Mouse (Mus musculus): ENCODE data around the gene Gm3238. TPM values are rescaled to one million over a fixed set of nuclear protein-coding genes. Genes with fewer than 3 reads are reported as not detected.
"Not testable (repeated sequence)": the region's sequence is repeated elsewhere in the genome, so short reads cannot be mapped to it uniquely, and the experiment has no call there.

The Gm3238 gene
- total and polyA plus RNA-seq, 3 experiments, result not detected

GRCm38 (mm10) chr10:77788621-77789020, 17.5 kb upstream of the Gm3238 start:
- dilution Hi-C loops (cut with MboI; ENCODE audit: extremely low pct_ligation_motif_present, extremely low pct_unique_long_range_greater_than_20kb, low sequenced_read_pairs) (no loop called here), in situ Hi-C loops (cut with MboI; ENCODE audit: low pct_ligation_motif_present, low pct_unique_long_range_greater_than_20kb, low sequenced_read_pairs) (no loop called here)
- TF ChIP-seq CTCF (conservative IDR thresholded peaks at IDR 0.05 in 1 of 2, IDR thresholded peaks at IDR 0.05 in 1 of 2; ENCODE audit: low read depth in 2 of 2, low read length in 2 of 2) (no peak), SMC3 (IDR thresholded peaks at IDR 0.05; ENCODE audit: low read depth, low read length) (no peak)
- Histone ChIP-seq H3K79me2 (replicated peaks; ENCODE audit: control insufficient read depth, extremely low read depth, insufficient read depth, poor library complexity, severe bottlenecking) (no peaks in the 10 kb centered on the region), H3K4me1 (ENCODE audit: control insufficient read depth in 1 of 2, insufficient read depth in 2 of 2) (no peaks in the 10 kb centered on the region), H3K27ac (ENCODE audit: insufficient read depth, low read depth) (no peak overlapping the region), H3K36me3 (replicated peaks in 1 of 2; ENCODE audit: control insufficient read depth in 1 of 2, insufficient read depth in 1 of 2, low read length in 1 of 2) (no peaks in the 10 kb centered on the region), H3K9ac (ENCODE audit: insufficient read depth, low read depth) (no peak overlapping the region), H3K27me3 (replicated peaks) (peaks cover 22% of the 10 kb centered on the region), H3K9me3 (replicated peaks; ENCODE audit: low read length) (no peaks in the 10 kb centered on the region), H3K4me3 (replicated peaks in 1 of 3; ENCODE audit: low read depth in 2 of 3, low read length in 2 of 3, poor library complexity in 1 of 3) (no peak overlapping the region), H3K4me2 (ENCODE audit: insufficient read depth, low read depth, poor library complexity, severe bottlenecking) (no peak overlapping the region)
- no peak for DNase-seq (ENCODE audit: extremely low read depth)

- dilution Hi-C loops (cut with MboI; ENCODE audit: extremely low pct_ligation_motif_present, extremely low pct_unique_long_range_greater_than_20kb, low sequenced_read_pairs), result not testable (repeated sequence)
Measured at GRCm38 (mm10) chr10:77787876-77788275, 16.8 kb upstream of the Gm3238 start, which contains the start of gene Gm7137. Gene Gm7137, minus strand, starts transcription at chr10:77788200.

GRCm38 (mm10) chr10:77783396-77783795, 12.3 kb upstream of the Gm3238 start:
- in situ Hi-C loops (cut with MboI; ENCODE audit: low pct_ligation_motif_present, low pct_unique_long_range_greater_than_20kb, low sequenced_read_pairs), result not testable (repeated sequence)

More at GRCm38 (mm10) chr10:77787876-77788275, 16.8 kb upstream of the Gm3238 start, which contains the start of gene Gm7137:
- H3K4me1 ChIP-seq (ENCODE audit: control insufficient read depth in 1 of 2, insufficient read depth in 2 of 2); H3K9me3 ChIP-seq (replicated peaks; ENCODE audit: low read length); H3K27ac ChIP-seq (ENCODE audit: insufficient read depth, low read depth); H3K4me2 ChIP-seq (ENCODE audit: insufficient read depth, low read depth, poor library complexity, severe bottlenecking); H3K36me3 ChIP-seq (replicated peaks in 1 of 2; ENCODE audit: control insufficient read depth in 1 of 2, insufficient read depth in 1 of 2, low read length in 1 of 2); DNase-seq (ENCODE audit: extremely low read depth); H3K9ac ChIP-seq (ENCODE audit: insufficient read depth, low read depth); H3K4me3 ChIP-seq (replicated peaks in 1 of 3; ENCODE audit: low read depth in 2 of 3, low read length in 2 of 3, poor library complexity in 1 of 3); H3K79me2 ChIP-seq (replicated peaks; ENCODE audit: control insufficient read depth, extremely low read depth, insufficient read depth, poor library complexity, severe bottlenecking); in situ Hi-C loops (cut with MboI; ENCODE audit: low pct_ligation_motif_present, low pct_unique_long_range_greater_than_20kb, low sequenced_read_pairs): not testable (repeated sequence)
- peaks cover 18% of the 10 kb centered on the region for H3K27me3 ChIP-seq (replicated peaks)

GRCm38 (mm10) chr10:77782442-77782841, 11.3 kb upstream of the Gm3238 start, which contains the start of gene Gm3250:
Gene Gm3250, minus strand, starts transcription at chr10:77782542.
- H3K4me1 ChIP-seq (ENCODE audit: control insufficient read depth in 1 of 2, insufficient read depth in 2 of 2); H3K79me2 ChIP-seq (replicated peaks; ENCODE audit: control insufficient read depth, extremely low read depth, insufficient read depth, poor library complexity, severe bottlenecking); H3K36me3 ChIP-seq (replicated peaks in 1 of 2; ENCODE audit: control insufficient read depth in 1 of 2, insufficient read depth in 1 of 2, low read length in 1 of 2); DNase-seq (ENCODE audit: extremely low read depth); H3K9me3 ChIP-seq (replicated peaks; ENCODE audit: low read length); H3K9ac ChIP-seq (ENCODE audit: insufficient read depth, low read depth); H3K4me2 ChIP-seq (ENCODE audit: insufficient read depth, low read depth, poor library complexity, severe bottlenecking); in situ Hi-C loops (cut with MboI; ENCODE audit: low pct_ligation_motif_present, low pct_unique_long_range_greater_than_20kb, low sequenced_read_pairs); H3K27me3 ChIP-seq (replicated peaks); dilution Hi-C loops (cut with MboI; ENCODE audit: extremely low pct_ligation_motif_present, extremely low pct_unique_long_range_greater_than_20kb, low sequenced_read_pairs); H3K27ac ChIP-seq (ENCODE audit: insufficient read depth, low read depth); H3K4me3 ChIP-seq (replicated peaks in 1 of 3; ENCODE audit: low read depth in 2 of 3, low read length in 2 of 3, poor library complexity in 1 of 3): not testable (repeated sequence)

More at GRCm38 (mm10) chr10:77783396-77783795, 12.3 kb upstream of the Gm3238 start:
- DNase-seq (ENCODE audit: extremely low read depth); H3K27me3 ChIP-seq (replicated peaks); H3K9ac ChIP-seq (ENCODE audit: insufficient read depth, low read depth); H3K9me3 ChIP-seq (replicated peaks; ENCODE audit: low read length); H3K27ac ChIP-seq (ENCODE audit: insufficient read depth, low read depth); H3K4me1 ChIP-seq (ENCODE audit: control insufficient read depth in 1 of 2, insufficient read depth in 2 of 2); dilution Hi-C loops (cut with MboI; ENCODE audit: extremely low pct_ligation_motif_present, extremely low pct_unique_long_range_greater_than_20kb, low sequenced_read_pairs); H3K79me2 ChIP-seq (replicated peaks; ENCODE audit: control insufficient read depth, extremely low read depth, insufficient read depth, poor library complexity, severe bottlenecking); H3K4me3 ChIP-seq (replicated peaks in 1 of 3; ENCODE audit: low read depth in 2 of 3, low read length in 2 of 3, poor library complexity in 1 of 3); H3K36me3 ChIP-seq (replicated peaks in 1 of 2; ENCODE audit: control insufficient read depth in 1 of 2, insufficient read depth in 1 of 2, low read length in 1 of 2); H3K4me2 ChIP-seq (ENCODE audit: insufficient read depth, low read depth, poor library complexity, severe bottlenecking): not testable (repeated sequence)

- H3K4me1 ChIP-seq (ENCODE audit: control insufficient read depth in 1 of 2, insufficient read depth in 2 of 2); H3K27ac ChIP-seq (ENCODE audit: insufficient read depth, low read depth); H3K9ac ChIP-seq (ENCODE audit: insufficient read depth, low read depth); in situ Hi-C loops (cut with MboI; ENCODE audit: low pct_ligation_motif_present, low pct_unique_long_range_greater_than_20kb, low sequenced_read_pairs); H3K27me3 ChIP-seq (replicated peaks); H3K4me2 ChIP-seq (ENCODE audit: insufficient read depth, low read depth, poor library complexity, severe bottlenecking); H3K4me3 ChIP-seq (replicated peaks in 1 of 3; ENCODE audit: low read depth in 2 of 3, low read length in 2 of 3, poor library complexity in 1 of 3); DNase-seq (ENCODE audit: extremely low read depth); H3K9me3 ChIP-seq (replicated peaks; ENCODE audit: low read length); H3K36me3 ChIP-seq (replicated peaks in 1 of 2; ENCODE audit: control insufficient read depth in 1 of 2, insufficient read depth in 1 of 2, low read length in 1 of 2); H3K79me2 ChIP-seq (replicated peaks; ENCODE audit: control insufficient read depth, extremely low read depth, insufficient read depth, poor library complexity, severe bottlenecking); dilution Hi-C loops (cut with MboI; ENCODE audit: extremely low pct_ligation_motif_present, extremely low pct_unique_long_range_greater_than_20kb, low sequenced_read_pairs): not testable (repeated sequence)
Measured at GRCm38 (mm10) chr10:77776844-77777243, 5.7 kb upstream of the Gm3238 start, which contains the start of gene Gm7138. Gene Gm7138, minus strand, starts transcription at chr10:77776944.

GRCm38 (mm10) chr10:77772142-77772541, 1.0 kb upstream of the Gm3238 start:
- H3K4me3 ChIP-seq (replicated peaks in 1 of 3; ENCODE audit: low read depth in 2 of 3, low read length in 2 of 3, poor library complexity in 1 of 3); H3K27ac ChIP-seq (ENCODE audit: insufficient read depth, low read depth); H3K9me3 ChIP-seq (replicated peaks; ENCODE audit: low read length); H3K4me1 ChIP-seq (ENCODE audit: control insufficient read depth in 1 of 2, insufficient read depth in 2 of 2); in situ Hi-C loops (cut with MboI; ENCODE audit: low pct_ligation_motif_present, low pct_unique_long_range_greater_than_20kb, low sequenced_read_pairs); H3K9ac ChIP-seq (ENCODE audit: insufficient read depth, low read depth); H3K36me3 ChIP-seq (replicated peaks in 1 of 2; ENCODE audit: control insufficient read depth in 1 of 2, insufficient read depth in 1 of 2, low read length in 1 of 2); H3K79me2 ChIP-seq (replicated peaks; ENCODE audit: control insufficient read depth, extremely low read depth, insufficient read depth, poor library complexity, severe bottlenecking); DNase-seq (ENCODE audit: extremely low read depth); H3K4me2 ChIP-seq (ENCODE audit: insufficient read depth, low read depth, poor library complexity, severe bottlenecking); dilution Hi-C loops (cut with MboI; ENCODE audit: extremely low pct_ligation_motif_present, extremely low pct_unique_long_range_greater_than_20kb, low sequenced_read_pairs): not testable (repeated sequence)
- H3K27me3 ChIP-seq (replicated peaks), result peaks cover 32% of the 10 kb centered on the region

Measured in CH12.LX (cell line).